Mouse (Mus musculus) mammary gland, adult 2 months (tissue): ENCODE measurements around the gene Gm21627. TPM values are rescaled to one million over a fixed set of nuclear protein-coding genes. Genes with fewer than 3 reads are reported as not detected.

Source experiments
- polyA plus RNA-seq: library from polyadenylated mRNA; depleted of rRNA; stranded (reverse); fragments of >200 nt; gene quantifications from 2 replicates; pipeline ENCODE4 v1.2.3, GENCODE M21; 2012; ENCODE audit warnings: low replicate concordance; rRNA removed

Gm21627 gene
- polyA plus RNA-seq = not detected in 2 replicates

GRCm38 (mm10) chrY:63228127-63228526, at the start of gene Gm21627:
Gene Gm21627, plus strand, starts transcription at chrY:63228427.

